Mouse (Mus musculus): ENCODE measurements around the gene Myb. TPM values are rescaled to one million over a fixed set of nuclear protein-coding genes. Genes with fewer than 3 reads are reported as not detected.
"Not testable (repeated sequence)": the region's sequence is repeated elsewhere in the genome, so short reads cannot be mapped to it uniquely, and the experiment has no call there.

Gene Myb
- polyA plus RNA-seq, 1 experiment from 2014 or later = 4.5 TPM

- Histone ChIP-seq H3K9me3 (no peaks in the 10 kb centered on the region), H3K27me3 (peaks cover 11% of the 10 kb centered on the region), H3K36me3 (peaks cover 4% of the 10 kb centered on the region; the same call in 1 of the 2 replicates), H3K9ac (no peak overlapping the region), H3K4me2 (no peak overlapping the region), H3K27ac (no peak overlapping the region), H3K4me3 (no peak overlapping the region), H3K4me1 (peaks cover 4% of the 10 kb centered on the region)
- no peak for ATAC-seq (ENCODE audit: insufficient number of reproducible peaks, insufficient read depth, low FRiP score, low TSS enrichment, low read depth)
- WGBS = 78% methylated on average over 4 of the region's 4 CpGs
These were observed 7.4 kb downstream of the Myb start for GRCm38 (mm10) chr10:21153433-21153832.

GRCm38 (mm10) chr10:21152812-21153211 lies 8.0 kb downstream of the Myb start:
- Histone ChIP-seq H3K9me3 (no peaks in the 10 kb centered on the region), H3K36me3 (peaks cover 9% of the 10 kb centered on the region; the same call in 1 of the 2 replicates), H3K27me3 (peaks cover 5% of the 10 kb centered on the region), H3K4me1 (no peaks in the 10 kb centered on the region), H3K9ac (no peak overlapping the region), H3K4me2 (no peak overlapping the region), H3K4me3 (no peak overlapping the region), H3K27ac (no peak overlapping the region)
- no peak for ATAC-seq (ENCODE audit: insufficient number of reproducible peaks, insufficient read depth, low FRiP score, low TSS enrichment, low read depth)
- WGBS = 94% methylated on average over 5 of the region's 5 CpGs

GRCm38 (mm10) chr10:21151320-21151719 lies 9.5 kb downstream of the Myb start:
- Histone ChIP-seq H3K4me1 (no peaks in the 10 kb centered on the region), H3K9ac (no peak overlapping the region), H3K27ac (no peak overlapping the region), H3K27me3 (no peaks in the 10 kb centered on the region), H3K4me3 (no peak overlapping the region), H3K4me2 (no peak overlapping the region), H3K9me3 (no peaks in the 10 kb centered on the region), H3K36me3 (peaks cover 9% of the 10 kb centered on the region; the same call in 1 of the 2 replicates)
- ATAC-seq (ENCODE audit: insufficient number of reproducible peaks, insufficient read depth, low FRiP score, low TSS enrichment, low read depth) = no peak

GRCm38 (mm10) chr10:21149945-21150344 lies 10.8 kb downstream of the Myb start:
- not testable (repeated sequence) for H3K9ac ChIP-seq; H3K36me3 ChIP-seq; H3K27me3 ChIP-seq; H3K4me3 ChIP-seq; H3K4me2 ChIP-seq; H3K9me3 ChIP-seq; H3K27ac ChIP-seq; H3K4me1 ChIP-seq; ATAC-seq (ENCODE audit: insufficient number of reproducible peaks, insufficient read depth, low FRiP score, low TSS enrichment, low read depth)
- 95% methylated on average over 6 of the region's 6 CpGs for WGBS

GRCm38 (mm10) chr10:21146719-21147118 lies 14.1 kb downstream of the Myb start:
- no peaks in the 10 kb centered on the region for H3K27me3 ChIP-seq
- H3K4me3 ChIP-seq = no peak overlapping the region
- no peak overlapping the region for H3K9ac ChIP-seq
- H3K9me3 ChIP-seq = no peaks in the 10 kb centered on the region
- WGBS = 90% methylated on average over 1 of the region's 1 CpGs
- no peak overlapping the region for H3K27ac ChIP-seq
- ATAC-seq (ENCODE audit: insufficient number of reproducible peaks, insufficient read depth, low FRiP score, low TSS enrichment, low read depth) = no peak
- peaks cover 9% of the 10 kb centered on the region; the same call in 1 of the 2 replicates for H3K36me3 ChIP-seq
- peaks cover 11% of the 10 kb centered on the region for H3K4me1 ChIP-seq
- no peak overlapping the region for H3K4me2 ChIP-seq

GRCm38 (mm10) chr10:21146263-21146662 lies 14.5 kb downstream of the Myb start:
- H3K4me1 ChIP-seq = peaks cover 11% of the 10 kb centered on the region
- ATAC-seq (ENCODE audit: insufficient number of reproducible peaks, insufficient read depth, low FRiP score, low TSS enrichment, low read depth) = no peak
- H3K36me3 ChIP-seq = peaks cover 9% of the 10 kb centered on the region; the same call in 1 of the 2 replicates
- no peaks in the 10 kb centered on the region for H3K9me3 ChIP-seq
- H3K4me2 ChIP-seq = no peak overlapping the region
- no peak overlapping the region for H3K9ac ChIP-seq
- no peak overlapping the region for H3K27ac ChIP-seq
- WGBS = 76% methylated on average over 2 of the region's 2 CpGs
- H3K4me3 ChIP-seq = no peak overlapping the region
- H3K27me3 ChIP-seq = no peaks in the 10 kb centered on the region

GRCm38 (mm10) chr10:21144627-21145504 lies 15.9 kb downstream of the Myb start:
- peaks cover 11% of the 10 kb centered on the region for H3K4me1 ChIP-seq
- peak overlapping the region; percentile 77 for H3K4me2 ChIP-seq
- peak overlapping the region; percentile 74 for H3K9ac ChIP-seq
- ATAC-seq (ENCODE audit: insufficient number of reproducible peaks, insufficient read depth, low FRiP score, low TSS enrichment, low read depth) = peak; percentile 76; the same call in 1 of the 2 replicates
- H3K9me3 ChIP-seq = no peaks in the 10 kb centered on the region
- H3K4me3 ChIP-seq = peak overlapping the region; percentile 55
- H3K36me3 ChIP-seq = peaks cover 12% of the 10 kb centered on the region; the same call in 1 of the 2 replicates
- no peaks in the 10 kb centered on the region for H3K27me3 ChIP-seq
- WGBS = 17% methylated on average over 27 of the region's 27 CpGs
- H3K27ac ChIP-seq = peak overlapping the region; percentile 64; the same call in 1 of the 2 replicates

GRCm38 (mm10) chr10:21135297-21135696 lies 25.5 kb downstream of the Myb start:
- H3K27me3 ChIP-seq = no peaks in the 10 kb centered on the region
- no peak for ATAC-seq (ENCODE audit: insufficient number of reproducible peaks, insufficient read depth, low FRiP score, low TSS enrichment, low read depth)
- no peaks in the 10 kb centered on the region for H3K4me1 ChIP-seq
- no peak overlapping the region for H3K4me2 ChIP-seq
- 90% methylated on average over 8 of the region's 8 CpGs for WGBS
- H3K36me3 ChIP-seq = peaks cover 16% of the 10 kb centered on the region; the same call in 1 of the 2 replicates
- no peak overlapping the region for H3K9ac ChIP-seq
- H3K4me3 ChIP-seq = no peak overlapping the region
- H3K9me3 ChIP-seq = no peaks in the 10 kb centered on the region; the same call in 1 of the 2 replicates
- no peak overlapping the region for H3K27ac ChIP-seq

GRCm38 (mm10) chr10:21130901-21131493 lies 29.8 kb downstream of the Myb start:
- H3K4me2 ChIP-seq = no peak overlapping the region
- 34% methylated on average over 9 of the region's 9 CpGs for WGBS
- H3K9me3 ChIP-seq = no peaks in the 10 kb centered on the region
- H3K4me1 ChIP-seq = no peaks in the 10 kb centered on the region
- no peak for ATAC-seq (ENCODE audit: insufficient number of reproducible peaks, insufficient read depth, low FRiP score, low TSS enrichment, low read depth)
- no peak overlapping the region for H3K27ac ChIP-seq
- H3K4me3 ChIP-seq = no peak overlapping the region
- H3K27me3 ChIP-seq = no peaks in the 10 kb centered on the region
- no peaks in the 10 kb centered on the region; the same call in 1 of the 2 replicates for H3K36me3 ChIP-seq
- H3K9ac ChIP-seq = no peak overlapping the region

- no peaks in the 10 kb centered on the region for H3K4me1 ChIP-seq
- no peak overlapping the region for H3K9ac ChIP-seq
- no peaks in the 10 kb centered on the region for H3K9me3 ChIP-seq
- 90% methylated on average over 5 of the region's 5 CpGs for WGBS
- no peak overlapping the region for H3K27ac ChIP-seq
- H3K4me2 ChIP-seq = no peak overlapping the region
- no peaks in the 10 kb centered on the region; the same call in 1 of the 2 replicates for H3K36me3 ChIP-seq
- ATAC-seq (ENCODE audit: insufficient number of reproducible peaks, insufficient read depth, low FRiP score, low TSS enrichment, low read depth) = no peak
- no peak overlapping the region for H3K4me3 ChIP-seq
- no peaks in the 10 kb centered on the region for H3K27me3 ChIP-seq
These were observed 32.6 kb downstream of the Myb start for GRCm38 (mm10) chr10:21128086-21128611.

- H3K9me3 ChIP-seq = no peaks in the 10 kb centered on the region
- H3K4me2 ChIP-seq = no peak overlapping the region
- no peak overlapping the region for H3K27ac ChIP-seq
These were observed 42.4 kb downstream of the Myb start for GRCm38 (mm10) chr10:21118341-21118740.

More at GRCm38 (mm10) chr10:21118341-21118740, 42.4 kb downstream of the Myb start:
- no peak overlapping the region for H3K9ac ChIP-seq
- H3K4me1 ChIP-seq = no peaks in the 10 kb centered on the region
- WGBS = 85% methylated on average over 3 of the region's 3 CpGs
- no peaks in the 10 kb centered on the region for H3K27me3 ChIP-seq
- no peaks in the 10 kb centered on the region for H3K36me3 ChIP-seq
- ATAC-seq (ENCODE audit: insufficient number of reproducible peaks, insufficient read depth, low FRiP score, low TSS enrichment, low read depth) = no peak
- no peak overlapping the region for H3K4me3 ChIP-seq
